Mouse (Mus musculus): ENCODE results near the gene Mknk2. TPM values are rescaled to one million over a fixed set of nuclear protein-coding genes. Genes with fewer than 3 reads are reported as not detected.

Gene Mknk2
- polyA plus RNA-seq, 1 experiment from 2014 or later = 79.5 TPM

- peaks cover 7% of the 10 kb centered on the region for H3K36me3 ChIP-seq (ENCODE audit: control insufficient read depth, insufficient read depth, low read length)
- no peak for ATAC-seq (ENCODE audit: insufficient read depth, low FRiP score, low TSS enrichment)
Measured at GRCm38 (mm10) chr10:80683647-80684046, 5.7 kb upstream of the Mknk2 start.

GRCm38 (mm10) chr10:80682003-80682402 is 4.1 kb upstream of the Mknk2 start:
- Histone ChIP-seq H3K27ac (ENCODE audit: low read depth, low read length) (no peak overlapping the region), H3K4me3 (ENCODE audit: low read depth, low read length) (no peak overlapping the region), H3K36me3 (ENCODE audit: control insufficient read depth, insufficient read depth, low read length) (peaks cover 7% of the 10 kb centered on the region), H3K9me3 (ENCODE audit: control insufficient read depth, low read length) (no peaks in the 10 kb centered on the region), H3K4me1 (ENCODE audit: control insufficient read depth, insufficient read depth, low read length) (peaks cover 11% of the 10 kb centered on the region), H3K4me2 (ENCODE audit: low read depth) (no peak overlapping the region), H3K27me3 (ENCODE audit: control insufficient read depth, insufficient read depth, low read length) (no peaks in the 10 kb centered on the region), H3K9ac (ENCODE audit: low read length) (no peak overlapping the region)
- DNase-seq (ENCODE audit: low spot score) (no peak), ATAC-seq (ENCODE audit: insufficient read depth, low FRiP score, low TSS enrichment) (no peak)
- 97% methylated on average over 6 of the region's 6 CpGs for WGBS

More at GRCm38 (mm10) chr10:80683647-80684046, 5.7 kb upstream of the Mknk2 start:
- H3K9ac ChIP-seq (ENCODE audit: low read length) = no peak overlapping the region
- DNase-seq (ENCODE audit: low spot score) = no peak
- no peaks in the 10 kb centered on the region for H3K9me3 ChIP-seq (ENCODE audit: control insufficient read depth, low read length)
- H3K4me3 ChIP-seq (ENCODE audit: low read depth, low read length) = no peak overlapping the region
- H3K4me2 ChIP-seq (ENCODE audit: low read depth) = no peak overlapping the region
- H3K27ac ChIP-seq (ENCODE audit: low read depth, low read length) = no peak overlapping the region
- no peaks in the 10 kb centered on the region for H3K4me1 ChIP-seq (ENCODE audit: control insufficient read depth, insufficient read depth, low read length)
- 96% methylated on average over 1 of the region's 1 CpGs for WGBS
- no peaks in the 10 kb centered on the region for H3K27me3 ChIP-seq (ENCODE audit: control insufficient read depth, insufficient read depth, low read length)

GRCm38 (mm10) chr10:80680260-80680696 is 2.4 kb upstream of the Mknk2 start:
- WGBS = 81% methylated on average over 2 of the region's 2 CpGs
- no peak overlapping the region for H3K9ac ChIP-seq (ENCODE audit: low read length)

GRCm38 (mm10) chr10:80679556-80680259 is 1.8 kb upstream of the Mknk2 start:
- H3K27me3 ChIP-seq (ENCODE audit: control insufficient read depth, insufficient read depth, low read length) = no peaks in the 10 kb centered on the region
- H3K9me3 ChIP-seq (ENCODE audit: control insufficient read depth, low read length) = no peaks in the 10 kb centered on the region
- H3K4me2 ChIP-seq (ENCODE audit: low read depth) = peak overlapping the region; percentile 10; the same call in 1 of the 2 replicates
- H3K27ac ChIP-seq (ENCODE audit: low read depth, low read length) = no peak overlapping the region
- peaks cover 18% of the 10 kb centered on the region for H3K4me1 ChIP-seq (ENCODE audit: control insufficient read depth, insufficient read depth, low read length)
- H3K9ac ChIP-seq (ENCODE audit: low read length) = no peak overlapping the region
- H3K4me3 ChIP-seq (ENCODE audit: low read depth, low read length) = no peak overlapping the region
- DNase-seq (ENCODE audit: low spot score) = no peak
- H3K36me3 ChIP-seq (ENCODE audit: control insufficient read depth, insufficient read depth, low read length) = 0 out of 2 replicates have a peak, but pooled peaks cover 2% of the 10 kb centered on the region
- ATAC-seq (ENCODE audit: insufficient read depth, low FRiP score, low TSS enrichment) = no peak
- 69% methylated on average over 9 of the region's 9 CpGs for WGBS

More at GRCm38 (mm10) chr10:80680260-80680696, 2.4 kb upstream of the Mknk2 start:
- ATAC-seq (ENCODE audit: insufficient read depth, low FRiP score, low TSS enrichment) (no peak), DNase-seq (ENCODE audit: low spot score) (no peak)
- no peak overlapping the region for H3K4me3 ChIP-seq (ENCODE audit: low read depth, low read length)
- H3K27ac ChIP-seq (ENCODE audit: low read depth, low read length) = no peak overlapping the region
- no peaks in the 10 kb centered on the region for H3K27me3 ChIP-seq (ENCODE audit: control insufficient read depth, insufficient read depth, low read length)
- no peak overlapping the region for H3K4me2 ChIP-seq (ENCODE audit: low read depth)
- no peaks in the 10 kb centered on the region for H3K9me3 ChIP-seq (ENCODE audit: control insufficient read depth, low read length)
- peaks cover 12% of the 10 kb centered on the region for H3K4me1 ChIP-seq (ENCODE audit: control insufficient read depth, insufficient read depth, low read length)
- H3K36me3 ChIP-seq (ENCODE audit: control insufficient read depth, insufficient read depth, low read length) = peaks cover 5% of the 10 kb centered on the region; the same call in 1 of the 2 replicates

- no peaks in the 10 kb centered on the region for H3K27me3 ChIP-seq (ENCODE audit: control insufficient read depth, insufficient read depth, low read length)
- no peaks in the 10 kb centered on the region for H3K9me3 ChIP-seq (ENCODE audit: control insufficient read depth, low read length)
- 51% methylated on average over 9 of the region's 10 CpGs for WGBS
- no peaks in the 10 kb centered on the region for H3K36me3 ChIP-seq (ENCODE audit: control insufficient read depth, insufficient read depth, low read length)
- no peak overlapping the region for H3K4me3 ChIP-seq (ENCODE audit: low read depth, low read length)
- no peak overlapping the region for H3K4me2 ChIP-seq (ENCODE audit: low read depth)
- H3K4me1 ChIP-seq (ENCODE audit: control insufficient read depth, insufficient read depth, low read length) = peaks cover 27% of the 10 kb centered on the region
- 0 out of 2 replicates have a peak overlapping the region, but pooled peaks have one; percentile 94 for H3K27ac ChIP-seq (ENCODE audit: low read depth, low read length)
- H3K9ac ChIP-seq (ENCODE audit: low read length) = no peak overlapping the region
- DNase-seq (ENCODE audit: low spot score) (no peak), ATAC-seq (ENCODE audit: insufficient read depth, low FRiP score, low TSS enrichment) (no peak)
Measured at GRCm38 (mm10) chr10:80678601-80679377, 877 bp upstream of the Mknk2 start.

- H3K27ac ChIP-seq (ENCODE audit: low read depth, low read length) = peak overlapping the region; percentile 94
- H3K4me1 ChIP-seq (ENCODE audit: control insufficient read depth, insufficient read depth, low read length) = peaks cover 29% of the 10 kb centered on the region
- H3K9ac ChIP-seq (ENCODE audit: low read length) = peak overlapping the region; percentile 77
- peaks cover 1% of the 10 kb centered on the region; the same call in 1 of the 2 replicates for H3K36me3 ChIP-seq (ENCODE audit: control insufficient read depth, insufficient read depth, low read length)
- H3K4me3 ChIP-seq (ENCODE audit: low read depth, low read length) = peak overlapping the region; percentile 81
- DNase-seq (ENCODE audit: low spot score) = no peak
- WGBS = 44% methylated on average over 9 of the region's 9 CpGs
- ATAC-seq (ENCODE audit: insufficient read depth, low FRiP score, low TSS enrichment) = no peak
- H3K27me3 ChIP-seq (ENCODE audit: control insufficient read depth, insufficient read depth, low read length) = no peaks in the 10 kb centered on the region
- H3K9me3 ChIP-seq (ENCODE audit: control insufficient read depth, low read length) = no peaks in the 10 kb centered on the region
- H3K4me2 ChIP-seq (ENCODE audit: low read depth) = peak overlapping the region; percentile 86
Measured at GRCm38 (mm10) chr10:80677128-80677875, 610 bp downstream of the Mknk2 start.

- Histone ChIP-seq H3K27me3 (ENCODE audit: control insufficient read depth, insufficient read depth, low read length) (no peaks in the 10 kb centered on the region), H3K27ac (ENCODE audit: low read depth, low read length) (peak overlapping the region; percentile 94), H3K9me3 (ENCODE audit: control insufficient read depth, low read length) (no peaks in the 10 kb centered on the region), H3K9ac (ENCODE audit: low read length) (peak overlapping the region; percentile 95), H3K36me3 (ENCODE audit: control insufficient read depth, insufficient read depth, low read length) (peaks cover 3% of the 10 kb centered on the region), H3K4me2 (ENCODE audit: low read depth) (peak overlapping the region; percentile 86), H3K4me3 (ENCODE audit: low read depth, low read length) (peak overlapping the region; percentile 81), H3K4me1 (ENCODE audit: control insufficient read depth, insufficient read depth, low read length) (peaks cover 29% of the 10 kb centered on the region)
- DNase-seq (ENCODE audit: low spot score) (peak; percentile 100), ATAC-seq (ENCODE audit: insufficient read depth, low FRiP score, low TSS enrichment) (peak; percentile 88)
- WGBS = under 1% methylated on average over 50 of the region's 78 CpGs
Measured at GRCm38 (mm10) chr10:80676198-80676928, 1.5 kb downstream of the Mknk2 start.
